Mouse (Mus musculus): ENCODE data around the gene Camk1g.

- TF ChIP-seq POLR2A (IDR thresholded peaks at IDR 0.05; ENCODE audit: extremely low read depth, insufficient read depth, low read length) (no peak), CTCF (IDR thresholded peaks at IDR 0.05; ENCODE audit: low read depth, low read length) (no peak)
Observed at GRCm38 (mm10) chr1:193336122-193337017, 33.7 kb downstream of the Camk1g start.
